Mouse (Mus musculus): Measurements from ENCODE around the gene Olfr130. TPM values are rescaled to one million over a fixed set of nuclear protein-coding genes. Genes with fewer than 3 reads are reported as not detected.

Gene Olfr130
- polyA plus RNA-seq (2014; fragmentation: Nextera tagmentation; extraction: Ambion mirVana), result not detected in 2 replicates

DNA sequence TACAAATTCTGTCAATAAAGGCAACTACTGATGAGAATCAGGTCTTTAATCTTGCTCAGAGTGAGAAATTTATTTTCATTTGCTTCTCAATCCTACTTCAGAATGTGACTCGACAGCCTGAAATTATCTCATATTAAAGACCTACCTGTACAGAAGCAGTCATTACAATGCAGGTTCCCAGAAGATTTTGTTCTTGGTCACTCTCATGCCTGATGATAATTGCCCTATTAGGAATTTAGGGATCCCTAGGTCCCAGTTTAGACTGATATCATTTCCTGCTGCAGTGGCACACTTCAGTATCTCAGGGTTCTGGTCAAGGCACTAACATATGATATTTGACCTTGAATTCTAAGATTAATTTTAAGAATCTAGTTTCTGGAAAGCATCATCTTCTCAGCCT lies at the start of gene Olfr130:
Olfr130 (plus strand) TSS at position 301 of the 400 bp plus-strand sequence.
- 86% methylated on average over 1 of the region's 1 CpGs for WGBS
- no peaks in the 10 kb centered on the region for H3K9me3 ChIP-seq (replicated peaks; ENCODE audit: control insufficient read depth, low read length)
- no peak for ATAC-seq (replicated peaks; ENCODE audit: insufficient number of reproducible peaks, low FRiP score, low TSS enrichment, low read depth)
- H3K9ac ChIP-seq (replicated peaks; ENCODE audit: low read length), result no peak within 1 kb of the TSS
- DNase-seq (ENCODE audit: low spot score), result no peak
- no peaks in the 10 kb centered on the region for H3K4me1 ChIP-seq (ENCODE audit: control insufficient read depth, insufficient read depth, low read length)
- H3K27me3 ChIP-seq (ENCODE audit: control insufficient read depth, insufficient read depth, low read length), result no peaks in the 10 kb centered on the region
- no peak within 1 kb of the TSS for H3K4me2 ChIP-seq (ENCODE audit: low read depth, low read length)
- H3K36me3 ChIP-seq (replicated peaks; ENCODE audit: control insufficient read depth, insufficient read depth, low read depth, low read length), result no peaks in the 10 kb centered on the region
- H3K4me3 ChIP-seq (ENCODE audit: low read depth, low read length), result no peak within 1 kb of the TSS
- H3K27ac ChIP-seq (replicated peaks; ENCODE audit: low read depth, low read length), result no peak within 1 kb of the TSS

DNA sequence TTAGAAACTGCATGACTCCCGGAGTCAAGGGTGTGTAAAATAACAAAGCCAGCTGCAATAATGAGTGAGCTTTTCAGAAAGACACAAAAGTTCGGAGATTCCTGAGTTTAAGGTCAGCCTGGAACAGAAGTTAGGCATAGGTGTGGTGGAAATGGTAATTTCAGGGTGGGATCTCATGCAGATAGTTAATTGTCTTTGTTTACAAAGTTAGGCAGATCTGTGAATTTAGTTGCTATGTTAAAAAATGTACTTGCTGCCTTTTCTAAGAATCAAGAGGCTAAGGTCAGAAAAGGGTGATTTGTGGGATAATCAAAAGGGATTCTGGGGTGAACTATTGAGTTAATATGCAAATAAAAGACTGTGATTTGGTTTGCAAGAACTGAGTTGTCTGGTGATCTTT lies 47.4 kb upstream of the Olfr130 start:
- H3K4me3 ChIP-seq (ENCODE audit: low read depth, low read length), result no peak overlapping the region
- ATAC-seq (replicated peaks; ENCODE audit: insufficient number of reproducible peaks, low FRiP score, low TSS enrichment, low read depth) (no peak), DNase-seq (ENCODE audit: low spot score) (no peak)
- H3K9ac ChIP-seq (replicated peaks; ENCODE audit: low read length), result no peak overlapping the region
- no peaks in the 10 kb centered on the region for H3K9me3 ChIP-seq (replicated peaks; ENCODE audit: control insufficient read depth, low read length)
- no peaks in the 10 kb centered on the region for H3K27me3 ChIP-seq (ENCODE audit: control insufficient read depth, insufficient read depth, low read length)
- no peak overlapping the region for H3K27ac ChIP-seq (replicated peaks; ENCODE audit: low read depth, low read length)
- H3K4me1 ChIP-seq (ENCODE audit: control insufficient read depth, insufficient read depth, low read length), result no peaks in the 10 kb centered on the region
- no peaks in the 10 kb centered on the region for H3K36me3 ChIP-seq (replicated peaks; ENCODE audit: control insufficient read depth, insufficient read depth, low read depth, low read length)
- whole genome bisulfite sequencing, result 64% methylated on average over 2 of the region's 2 CpGs
- no peak overlapping the region for H3K4me2 ChIP-seq (ENCODE audit: low read depth, low read length)

DNA sequence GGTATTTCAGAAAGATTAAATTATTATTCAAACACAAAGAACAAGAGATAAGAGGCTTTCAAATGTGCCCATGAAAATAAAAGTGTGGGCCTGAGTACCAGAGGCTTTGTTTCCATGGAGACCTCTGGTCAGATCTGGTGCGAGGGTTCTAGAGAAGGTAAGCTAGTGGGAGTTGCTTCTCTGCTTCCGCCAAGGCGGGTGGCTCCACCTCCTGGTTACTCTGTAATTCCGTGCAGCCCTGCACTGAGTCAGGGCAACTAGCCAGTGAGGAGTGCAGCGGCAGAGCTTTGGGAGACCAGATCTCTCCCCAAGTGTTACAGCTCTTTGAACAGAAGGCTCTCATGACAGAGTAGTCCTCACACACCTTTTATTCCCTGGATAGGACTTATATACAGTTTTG lies 37.4 kb upstream of the Olfr130 start:
- no peak overlapping the region for H3K27ac ChIP-seq (replicated peaks; ENCODE audit: low read depth, low read length)
- ATAC-seq (replicated peaks; ENCODE audit: insufficient number of reproducible peaks, low FRiP score, low TSS enrichment, low read depth) (no peak), DNase-seq (ENCODE audit: low spot score) (no peak)
- no peak overlapping the region for H3K9ac ChIP-seq (replicated peaks; ENCODE audit: low read length)
- 25% methylated on average over 5 of the region's 5 CpGs for WGBS
- no peaks in the 10 kb centered on the region for H3K27me3 ChIP-seq (ENCODE audit: control insufficient read depth, insufficient read depth, low read length)
- H3K9me3 ChIP-seq (replicated peaks; ENCODE audit: control insufficient read depth, low read length), result no peaks in the 10 kb centered on the region
- H3K36me3 ChIP-seq (replicated peaks; ENCODE audit: control insufficient read depth, insufficient read depth, low read depth, low read length), result no peaks in the 10 kb centered on the region
- no peaks in the 10 kb centered on the region for H3K4me1 ChIP-seq (ENCODE audit: control insufficient read depth, insufficient read depth, low read length)
- no peak overlapping the region for H3K4me3 ChIP-seq (ENCODE audit: low read depth, low read length)
- no peak overlapping the region for H3K4me2 ChIP-seq (ENCODE audit: low read depth, low read length)

DNA sequence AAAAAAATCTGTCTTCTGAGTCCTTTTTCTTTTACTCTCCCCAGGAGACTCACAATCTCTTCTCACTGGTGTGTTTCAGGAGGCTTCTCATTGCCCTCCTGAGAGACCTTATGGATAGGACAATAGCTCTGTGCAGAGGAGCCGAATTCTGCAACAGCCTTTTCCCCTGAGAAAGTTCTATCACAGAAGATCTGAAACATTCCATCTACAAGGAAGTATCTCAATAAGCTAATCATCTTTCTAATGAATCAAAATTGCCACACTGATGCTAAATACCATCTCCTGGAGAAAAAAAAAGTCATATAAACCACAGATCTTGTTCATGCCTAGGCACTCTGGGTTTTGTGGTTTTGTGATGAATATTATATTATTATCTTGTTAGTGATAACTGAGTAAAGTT lies 3.7 kb upstream of the Olfr130 start, which contains the start of gene Olfr129:
Olfr129 (minus strand) TSS at position 101 of the 400 bp plus-strand sequence.
- no peak within 1 kb of the TSS for H3K4me3 ChIP-seq (ENCODE audit: low read depth, low read length)
- no peaks in the 10 kb centered on the region for H3K9me3 ChIP-seq (replicated peaks; ENCODE audit: control insufficient read depth, low read length)
- WGBS, result 66% methylated on average over 1 of the region's 1 CpGs
- H3K27me3 ChIP-seq (ENCODE audit: control insufficient read depth, insufficient read depth, low read length), result no peaks in the 10 kb centered on the region
- H3K4me1 ChIP-seq (ENCODE audit: control insufficient read depth, insufficient read depth, low read length), result no peaks in the 10 kb centered on the region
- ATAC-seq (replicated peaks; ENCODE audit: insufficient number of reproducible peaks, low FRiP score, low TSS enrichment, low read depth) (no peak), DNase-seq (ENCODE audit: low spot score) (no peak)
- no peak within 1 kb of the TSS for H3K4me2 ChIP-seq (ENCODE audit: low read depth, low read length)
- H3K9ac ChIP-seq (replicated peaks; ENCODE audit: low read length), result no peak within 1 kb of the TSS
- no peak within 1 kb of the TSS for H3K27ac ChIP-seq (replicated peaks; ENCODE audit: low read depth, low read length)
- H3K36me3 ChIP-seq (replicated peaks; ENCODE audit: control insufficient read depth, insufficient read depth, low read depth, low read length), result no peaks in the 10 kb centered on the region

DNA sequence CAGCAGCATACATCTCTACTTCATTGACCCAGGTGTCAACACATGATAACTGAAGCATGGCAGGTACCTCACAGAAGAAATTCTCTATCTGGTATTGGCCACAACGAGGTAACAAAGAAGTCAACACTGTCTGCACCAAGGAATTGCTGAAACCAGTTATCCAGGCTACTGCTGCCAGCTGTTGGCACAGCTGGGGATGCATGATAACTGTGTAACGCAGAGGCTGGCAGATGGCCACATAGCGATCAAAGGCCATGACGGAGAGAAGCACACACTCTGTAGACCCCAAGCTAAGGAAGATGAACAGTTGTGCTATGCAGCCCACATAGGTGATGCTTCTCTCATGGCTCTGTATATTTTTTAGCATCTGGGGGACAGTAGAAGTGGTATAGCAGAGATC lies 18.6 kb downstream of the Olfr130 start:
- H3K4me3 ChIP-seq (ENCODE audit: low read depth, low read length), result no peak overlapping the region
- H3K36me3 ChIP-seq (replicated peaks; ENCODE audit: control insufficient read depth, insufficient read depth, low read depth, low read length), result no peaks in the 10 kb centered on the region
- H3K4me2 ChIP-seq (ENCODE audit: low read depth, low read length), result no peak overlapping the region
- H3K9me3 ChIP-seq (replicated peaks; ENCODE audit: control insufficient read depth, low read length), result no peaks in the 10 kb centered on the region
- no peaks in the 10 kb centered on the region for H3K27me3 ChIP-seq (ENCODE audit: control insufficient read depth, insufficient read depth, low read length)
- no peaks in the 10 kb centered on the region for H3K4me1 ChIP-seq (ENCODE audit: control insufficient read depth, insufficient read depth, low read length)
- no peak overlapping the region for H3K27ac ChIP-seq (replicated peaks; ENCODE audit: low read depth, low read length)
- no peak overlapping the region for H3K9ac ChIP-seq (replicated peaks; ENCODE audit: low read length)
- ATAC-seq (replicated peaks; ENCODE audit: insufficient number of reproducible peaks, low FRiP score, low TSS enrichment, low read depth) (no peak), DNase-seq (ENCODE audit: low spot score) (no peak)
- WGBS, result 84% methylated on average over 4 of the region's 4 CpGs

DNA sequence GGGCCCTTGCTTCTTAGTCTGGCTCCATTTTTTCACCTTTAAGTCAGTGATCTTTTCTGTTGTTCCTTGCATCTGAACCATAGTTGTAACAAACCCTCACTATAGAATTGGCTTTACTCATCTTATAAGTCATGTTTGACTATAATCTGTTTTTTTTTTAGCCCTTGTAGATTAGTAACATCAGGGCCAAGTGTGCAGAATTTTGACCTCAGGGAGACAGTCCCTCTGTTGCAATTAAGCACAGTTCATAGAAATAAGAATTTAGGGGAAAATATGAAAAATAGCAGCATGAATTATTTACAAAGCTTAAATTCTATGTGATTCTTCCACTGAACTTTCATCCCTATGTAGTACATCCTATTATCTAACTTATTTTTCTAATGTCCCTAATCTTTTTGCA lies 24.9 kb downstream of the Olfr130 start, which contains the start of gene Olfr131:
Olfr131 (minus strand) TSS at position 101 of the 400 bp plus-strand sequence.
- no peak within 1 kb of the TSS for H3K27ac ChIP-seq (replicated peaks; ENCODE audit: low read depth, low read length)
- no peaks in the 10 kb centered on the region for H3K9me3 ChIP-seq (replicated peaks; ENCODE audit: control insufficient read depth, low read length)
- no peak within 1 kb of the TSS for H3K4me3 ChIP-seq (ENCODE audit: low read depth, low read length)
- no peaks in the 10 kb centered on the region for H3K27me3 ChIP-seq (ENCODE audit: control insufficient read depth, insufficient read depth, low read length)
- DNase-seq (ENCODE audit: low spot score) (no peak), ATAC-seq (replicated peaks; ENCODE audit: insufficient number of reproducible peaks, low FRiP score, low TSS enrichment, low read depth) (no peak)
- no peak within 1 kb of the TSS for H3K9ac ChIP-seq (replicated peaks; ENCODE audit: low read length)
- no peak within 1 kb of the TSS for H3K4me2 ChIP-seq (ENCODE audit: low read depth, low read length)
- no peaks in the 10 kb centered on the region for H3K36me3 ChIP-seq (replicated peaks; ENCODE audit: control insufficient read depth, insufficient read depth, low read depth, low read length)
- no peaks in the 10 kb centered on the region for H3K4me1 ChIP-seq (ENCODE audit: control insufficient read depth, insufficient read depth, low read length)

Other genes with a start within 250 kb of the Olfr130 start
- gene Olfr125, start 231.0 kb upstream of the Olfr130 start, polyA plus RNA-seq (2014; fragmentation: Nextera tagmentation; extraction: Ambion mirVana), result not detected in 2 replicates
- gene Olfr126, start 216.4 kb upstream of the Olfr130 start, polyA plus RNA-seq (2014; fragmentation: Nextera tagmentation; extraction: Ambion mirVana), result not detected in 2 replicates
- not detected in 2 replicates for gene Olfr127, start 163.5 kb upstream of the Olfr130 start, polyA plus RNA-seq (2014; fragmentation: Nextera tagmentation; extraction: Ambion mirVana)
- gene Olfr128, start 143.4 kb upstream of the Olfr130 start, polyA plus RNA-seq (2014; fragmentation: Nextera tagmentation; extraction: Ambion mirVana), result not detected in 2 replicates
- not detected in 2 replicates for gene Olfr761, start 110.8 kb upstream of the Olfr130 start, polyA plus RNA-seq (2014; fragmentation: Nextera tagmentation; extraction: Ambion mirVana)
- gene Olfr129, start 3.8 kb upstream of the Olfr130 start, polyA plus RNA-seq (2014; fragmentation: Nextera tagmentation; extraction: Ambion mirVana), result not detected in 2 replicates
- not detected in 2 replicates for gene Olfr131, start 24.8 kb downstream of the Olfr130 start, polyA plus RNA-seq (2014; fragmentation: Nextera tagmentation; extraction: Ambion mirVana)
- gene Olfr132, start 70.6 kb downstream of the Olfr130 start, polyA plus RNA-seq (2014; fragmentation: Nextera tagmentation; extraction: Ambion mirVana), result not detected in 2 replicates
- gene Olfr133, start 81.4 kb downstream of the Olfr130 start, polyA plus RNA-seq (2014; fragmentation: Nextera tagmentation; extraction: Ambion mirVana), result not detected in 2 replicates
- gene Olfr134, start 107.5 kb downstream of the Olfr130 start, polyA plus RNA-seq (2014; fragmentation: Nextera tagmentation; extraction: Ambion mirVana), result not detected in 2 replicates
- gene Olfr135, start 140.4 kb downstream of the Olfr130 start, polyA plus RNA-seq (2014; fragmentation: Nextera tagmentation; extraction: Ambion mirVana), result not detected in 2 replicates
- not detected in 2 replicates for gene Olfr138, start 197.1 kb downstream of the Olfr130 start, polyA plus RNA-seq (2014; fragmentation: Nextera tagmentation; extraction: Ambion mirVana)
- gene Olfr137, start 243.6 kb downstream of the Olfr130 start, polyA plus RNA-seq (2014; fragmentation: Nextera tagmentation; extraction: Ambion mirVana), result not detected in 2 replicates